Mouse (Mus musculus): ENCODE results near the gene Msrb3.
A peak's percentile ranks its signal among the peaks of the same experiment; 100 is the strongest.

Gene Msrb3

DNA sequence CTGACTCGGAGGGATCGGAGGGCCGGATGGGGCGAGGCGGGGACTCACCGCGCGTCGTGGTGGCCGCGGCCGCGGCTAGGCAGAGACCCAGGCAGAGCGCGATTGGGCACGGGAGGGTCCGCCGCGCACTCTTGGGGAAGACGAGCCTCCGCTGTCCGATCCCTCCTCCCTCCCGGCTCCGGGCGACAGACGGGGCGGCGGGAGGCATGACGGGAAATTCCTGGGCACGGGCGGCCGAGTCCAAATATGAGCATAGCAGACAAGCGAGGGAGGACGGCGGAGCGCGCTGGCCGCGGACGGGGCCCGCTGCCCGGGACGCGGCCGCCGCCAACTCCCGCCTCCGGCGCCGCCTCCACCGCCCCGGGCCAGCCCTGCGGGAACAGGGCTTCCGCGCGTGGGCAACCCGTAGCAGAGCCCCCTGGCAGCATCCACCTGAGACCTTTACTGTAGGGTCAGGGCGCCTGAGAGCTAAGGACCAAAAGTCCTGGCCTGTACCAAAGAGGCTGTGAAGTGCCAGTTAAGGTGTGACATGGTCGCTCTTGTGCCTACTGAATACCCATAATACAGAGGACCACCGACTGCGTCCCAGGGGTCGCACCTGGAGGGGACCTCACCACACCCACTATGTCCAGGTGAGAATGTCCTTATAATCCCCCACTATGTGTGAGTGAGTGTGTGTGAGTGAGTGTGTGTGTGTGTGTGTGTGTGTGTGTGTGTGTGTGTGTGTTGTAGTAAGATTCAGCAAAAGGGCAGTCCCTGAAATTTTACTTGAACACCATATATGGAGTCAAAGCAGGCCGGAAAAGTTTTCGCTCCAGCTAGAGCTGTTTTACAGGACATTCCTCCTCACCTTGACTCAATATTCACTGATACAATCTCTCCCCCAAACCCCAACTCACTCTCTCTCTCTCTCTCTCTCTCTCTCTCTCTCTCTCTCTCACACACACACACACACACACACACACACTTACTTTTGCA is at the start of gene Msrb3:
Msrb3 (minus strand) TSS at position 317 of the 978 bp plus-strand sequence.
- DNase-seq (ENCODE audit: low read depth, low spot score), result peak; percentile 87

DNA sequence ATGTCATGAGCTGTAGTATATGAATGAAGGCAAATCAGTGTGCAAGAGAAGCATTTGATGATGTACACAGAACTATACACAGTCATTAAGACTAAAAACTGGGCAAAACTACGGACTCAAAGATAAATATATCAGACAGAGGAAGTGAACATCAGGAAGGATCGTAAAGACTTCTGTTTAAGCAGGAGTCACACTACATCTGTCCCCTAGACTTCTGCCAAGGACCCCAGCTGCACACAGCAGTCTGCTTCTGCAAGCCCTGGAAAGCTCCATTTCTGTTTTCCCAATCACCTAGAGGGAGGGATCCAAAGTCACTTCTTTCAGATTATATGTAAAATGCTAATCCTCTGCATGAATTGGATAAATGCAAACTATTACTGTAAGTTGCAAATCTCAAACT is 49.6 kb upstream of the Msrb3 start:
- no peak for DNase-seq (ENCODE audit: low read depth, low spot score)

DNA sequence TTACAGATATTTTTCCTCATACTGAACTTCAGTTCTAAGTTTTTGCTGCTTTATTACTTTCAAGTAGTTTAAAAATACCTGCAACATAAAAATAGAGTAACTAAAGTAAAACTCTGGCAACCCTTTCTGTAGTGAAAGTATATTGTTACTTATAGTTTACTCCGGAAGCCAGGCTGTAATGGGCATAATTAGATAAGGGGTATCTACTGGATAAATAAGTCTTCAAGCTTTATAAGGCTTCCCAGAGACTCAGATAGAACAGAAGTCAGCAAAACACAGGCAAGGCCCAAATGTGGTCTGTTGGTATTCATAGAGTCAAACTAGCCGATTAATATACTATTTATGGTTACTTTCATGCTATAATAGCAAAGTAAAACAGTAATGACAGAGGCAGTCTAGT is 48.9 kb upstream of the Msrb3 start:
- no peak for DNase-seq (ENCODE audit: low read depth, low spot score)

DNA sequence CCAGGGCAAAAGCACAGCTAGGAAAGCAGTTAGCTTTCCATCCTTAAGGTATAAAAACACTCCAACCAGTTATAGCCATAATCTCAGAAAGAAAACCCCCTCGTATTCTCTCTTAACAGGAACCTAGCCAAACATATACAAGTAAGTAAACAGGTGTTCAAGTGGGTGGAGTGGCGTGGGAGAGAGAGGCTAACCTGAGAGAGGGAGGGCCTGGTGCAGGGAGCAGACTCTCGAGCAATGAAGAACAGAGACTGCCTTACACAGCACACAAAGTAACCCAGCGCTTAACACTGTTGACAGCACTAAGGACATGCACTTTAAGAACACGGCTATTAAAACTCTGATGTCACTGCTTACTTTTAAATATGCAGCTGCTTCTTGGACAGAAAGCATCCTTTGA is 47.9 kb upstream of the Msrb3 start:
- DNase-seq (ENCODE audit: low read depth, low spot score), result no peak

DNA sequence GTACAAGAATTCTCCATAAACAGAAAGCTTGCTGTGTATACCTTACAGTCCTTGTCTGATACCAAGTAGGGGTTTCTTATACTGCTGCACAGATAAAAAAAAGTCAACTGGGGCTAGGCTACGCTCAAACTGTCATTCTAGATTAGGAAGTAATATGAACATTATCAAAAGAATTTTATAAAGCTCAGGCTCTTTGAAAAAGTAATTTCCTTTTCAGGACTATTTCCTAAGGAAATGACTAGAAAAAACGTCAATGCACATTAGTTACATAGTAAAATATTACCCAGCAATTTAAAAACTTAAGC is 40.0 kb upstream of the Msrb3 start:
- no peak for DNase-seq (ENCODE audit: low read depth, low spot score)

DNA sequence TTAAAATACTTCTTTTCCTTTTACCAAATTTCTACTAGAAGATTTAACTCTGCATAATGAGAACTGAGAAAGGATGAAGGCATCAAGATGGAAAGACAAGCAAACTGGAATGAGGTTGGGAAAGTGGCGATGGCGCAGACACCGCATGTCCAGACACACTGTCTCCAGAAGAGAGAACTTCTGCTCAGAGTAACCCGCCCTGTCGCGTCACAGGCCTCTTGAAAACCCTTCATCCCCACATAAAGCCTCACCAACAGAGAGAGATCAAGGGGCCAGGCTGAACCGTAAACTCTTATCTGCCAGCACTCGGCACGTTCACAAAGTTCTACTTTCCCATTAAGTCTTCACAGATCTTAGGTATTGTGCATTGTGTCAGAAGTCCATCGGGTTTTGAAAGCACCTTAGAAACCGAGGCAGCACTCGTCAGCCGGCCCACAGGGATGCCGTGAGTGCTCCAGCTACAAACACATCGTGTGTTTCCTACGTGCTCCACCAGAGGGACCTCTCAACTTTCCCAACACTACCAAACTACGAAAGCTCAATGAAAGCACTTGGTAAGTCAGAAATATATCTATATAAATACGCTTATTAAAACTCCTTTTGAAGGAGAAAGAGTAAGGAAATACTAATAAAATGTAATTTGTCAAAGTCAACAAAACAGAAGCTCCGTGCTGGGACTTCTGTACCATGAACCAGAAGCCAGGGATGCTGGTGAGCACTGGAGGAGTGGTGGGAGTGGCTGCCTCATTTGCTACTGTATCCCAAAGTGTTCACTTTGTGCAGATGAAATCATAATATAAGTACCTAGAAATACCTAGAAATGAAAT is 39.4 kb upstream of the Msrb3 start:
- DNase-seq (ENCODE audit: low read depth, low spot score), result peak; percentile 46

DNA sequence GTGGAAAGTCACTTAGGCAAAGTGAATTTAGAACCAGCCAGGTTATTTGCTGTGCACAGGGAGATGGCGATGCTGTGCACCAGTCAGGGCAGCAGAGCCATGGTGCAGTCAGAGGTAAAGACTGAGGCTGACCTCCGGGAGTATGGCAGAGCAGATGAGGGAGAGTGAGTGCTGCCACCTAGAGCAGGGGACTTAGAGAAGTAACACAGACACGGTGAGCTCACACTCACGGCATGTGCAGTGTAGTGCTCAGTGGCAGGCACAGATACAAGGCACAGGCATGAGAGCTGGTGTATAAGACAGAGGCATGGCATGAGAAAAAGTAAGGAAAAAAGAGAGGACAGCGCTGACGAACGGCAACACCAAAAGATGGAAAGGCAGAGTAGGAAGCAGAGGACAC is 30.6 kb upstream of the Msrb3 start:
- DNase-seq (ENCODE audit: low read depth, low spot score), result no peak

DNA sequence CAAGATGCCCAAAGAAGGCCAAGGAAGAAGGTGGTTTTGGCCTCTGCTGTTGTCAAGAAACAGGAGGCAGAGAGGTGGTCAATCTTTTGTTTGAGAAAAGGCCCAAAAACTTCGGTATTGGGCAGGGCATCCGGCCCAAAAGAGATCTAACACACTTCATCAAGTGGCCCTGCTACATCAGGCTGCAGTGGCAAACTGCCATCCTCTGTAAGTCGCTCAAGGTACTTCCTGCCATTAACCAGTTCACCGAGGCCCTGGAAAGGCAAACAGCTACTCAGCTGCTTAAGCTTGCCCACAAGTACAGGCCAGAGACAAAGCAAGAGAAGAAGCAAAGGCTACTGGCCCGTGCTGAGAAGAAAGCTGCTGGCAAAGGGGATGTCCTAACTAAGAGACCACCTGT is 29.3 kb upstream of the Msrb3 start:
- DNase-seq (ENCODE audit: low read depth, low spot score), result no peak

DNA sequence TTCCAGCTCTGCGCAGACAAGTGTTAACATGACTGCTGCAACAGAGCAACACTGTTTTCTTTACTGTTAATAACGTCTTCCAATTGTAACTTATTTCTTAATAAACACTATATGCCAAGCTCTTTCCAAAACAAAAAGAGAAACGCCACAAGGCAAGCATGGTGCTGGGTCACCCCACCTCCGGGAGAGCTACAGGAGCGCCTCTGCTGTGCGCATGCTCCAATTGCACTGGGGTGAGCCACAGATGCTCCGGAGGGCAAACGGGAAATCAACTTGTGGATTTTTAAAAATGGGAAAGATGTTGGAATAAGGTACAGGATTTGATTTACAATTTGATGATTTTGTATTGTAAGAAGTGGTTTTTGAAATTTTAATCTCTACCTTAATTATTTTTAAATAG is 27.3 kb upstream of the Msrb3 start:
- no peak for DNase-seq (ENCODE audit: low read depth, low spot score)

DNA sequence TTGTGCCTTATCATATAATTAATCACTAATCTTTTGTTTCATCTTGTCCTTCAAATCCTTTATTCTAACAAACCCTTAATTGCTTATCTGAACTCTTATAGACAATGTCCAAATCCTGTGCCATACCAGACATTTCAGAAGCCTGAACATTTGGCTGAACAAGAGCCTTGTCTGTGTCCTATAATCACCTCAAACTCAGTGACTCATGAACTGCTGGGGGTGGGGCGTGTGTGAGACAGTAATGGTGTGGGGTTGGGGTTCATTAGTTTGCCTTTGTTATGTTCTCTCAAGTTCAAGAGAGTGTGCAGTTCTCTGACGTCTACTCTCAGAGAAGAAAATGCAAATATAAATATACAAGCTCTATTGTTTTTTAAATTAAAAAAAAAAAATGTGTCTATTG is 22.6 kb upstream of the Msrb3 start:
- no peak for DNase-seq (ENCODE audit: low read depth, low spot score)

DNA sequence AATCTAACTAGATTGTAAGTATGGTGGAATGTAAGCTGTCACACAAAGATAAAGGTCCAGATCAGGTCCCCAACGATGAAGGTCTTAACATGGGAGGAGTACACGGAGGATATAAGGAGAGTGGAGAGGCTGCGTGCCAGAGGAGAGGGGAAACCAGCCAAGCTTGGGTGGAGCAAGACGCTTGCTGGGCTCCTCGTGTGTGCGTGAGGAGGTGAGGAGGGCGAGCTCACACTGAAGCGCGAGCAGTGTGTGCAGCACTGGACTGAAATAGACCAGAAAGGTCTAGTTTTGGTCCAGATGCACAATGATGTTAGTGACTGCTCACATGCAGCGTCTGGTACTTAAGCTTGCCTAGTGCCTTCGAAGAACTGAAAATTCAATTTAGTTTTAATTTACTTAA is 21.7 kb upstream of the Msrb3 start:
- DNase-seq (ENCODE audit: low read depth, low spot score), result no peak

DNA sequence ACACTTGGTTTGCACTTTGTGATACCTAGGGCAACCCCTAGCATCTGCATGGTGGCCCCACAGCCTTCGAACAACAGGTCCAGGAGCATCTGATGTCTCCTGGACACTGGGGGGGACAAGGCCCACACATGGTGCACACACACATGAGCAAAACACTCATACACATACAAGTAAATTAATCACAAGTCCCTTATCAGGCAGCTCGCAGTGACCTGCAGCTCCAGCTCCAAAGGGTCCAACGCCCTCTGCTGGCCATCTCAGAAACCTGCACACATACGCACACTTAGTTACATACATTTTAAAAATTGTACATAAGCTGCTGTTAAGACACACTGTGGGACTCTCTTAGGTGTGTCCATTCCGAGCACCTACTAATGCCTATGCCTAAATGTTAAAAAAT is 17.3 kb upstream of the Msrb3 start:
- DNase-seq (ENCODE audit: low read depth, low spot score), result no peak

DNA sequence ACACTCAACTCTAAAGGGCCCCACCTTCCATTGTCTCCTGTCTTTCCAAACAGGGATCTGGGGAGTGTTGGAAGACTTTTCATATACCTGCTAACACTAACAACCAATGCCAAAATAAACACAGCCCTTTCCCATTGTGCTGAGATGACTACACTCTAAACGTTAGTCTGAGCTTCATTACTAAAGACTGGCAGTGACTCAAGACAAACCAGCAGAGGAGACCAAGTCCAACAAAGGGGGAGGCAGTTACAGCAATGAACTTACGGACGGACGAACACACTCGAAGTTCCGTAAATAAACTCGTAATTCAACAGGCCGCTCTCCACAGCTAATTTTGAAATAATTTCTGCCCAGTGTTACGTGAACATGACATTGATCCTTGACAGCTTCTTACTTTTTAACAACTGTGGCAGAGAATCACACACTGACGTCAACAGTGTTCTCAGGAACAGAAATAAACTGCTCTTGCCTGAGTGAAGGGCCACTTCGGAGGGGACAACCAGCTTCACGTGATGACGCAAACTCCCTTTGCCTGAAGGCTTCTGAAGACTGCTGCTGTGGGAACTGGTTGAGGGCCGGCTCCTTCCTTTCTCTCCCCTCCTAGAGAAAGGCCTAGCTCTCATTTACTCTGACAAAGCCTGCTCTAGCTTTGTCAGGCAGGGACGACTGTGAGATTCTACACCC is 16.2 kb upstream of the Msrb3 start:
- no peak for DNase-seq (ENCODE audit: low read depth, low spot score)

DNA sequence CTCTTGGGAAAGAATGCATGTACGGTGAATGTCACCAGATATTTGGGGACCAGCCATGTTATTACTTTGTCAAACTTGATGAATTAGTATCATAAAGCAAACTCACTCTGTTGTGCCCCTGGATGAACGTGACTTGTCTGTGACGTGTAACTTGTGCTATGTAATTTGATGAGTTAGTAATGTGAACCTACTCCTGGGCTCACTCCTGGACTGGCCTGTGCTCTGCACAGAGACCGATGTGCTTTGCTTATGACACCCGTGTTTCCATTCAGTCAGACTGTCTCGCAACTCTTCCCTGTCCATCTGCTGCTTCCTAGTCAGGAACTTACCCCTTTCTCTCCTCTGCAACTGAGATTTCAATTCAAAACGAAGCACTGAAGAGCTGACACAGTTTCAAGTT is 15.4 kb upstream of the Msrb3 start:
- no peak for DNase-seq (ENCODE audit: low read depth, low spot score)

DNA sequence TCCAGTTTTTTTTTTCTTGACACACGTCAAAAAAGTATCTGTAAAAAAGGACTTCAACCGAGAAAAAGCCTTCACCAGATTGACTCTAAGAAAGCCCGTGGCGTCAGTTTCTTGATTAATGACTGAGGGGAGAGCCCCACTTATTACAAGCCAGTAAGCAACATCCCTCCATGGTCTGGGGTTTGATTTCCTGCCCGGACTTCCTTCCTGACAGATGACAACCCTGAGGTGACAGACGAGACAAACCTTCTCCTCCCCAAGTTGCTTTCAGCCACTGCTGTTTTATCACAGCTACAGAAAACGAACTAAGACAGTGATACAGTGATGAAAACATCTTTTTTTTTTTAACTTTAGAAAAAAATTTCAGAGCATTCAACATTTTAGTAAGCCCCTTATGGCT is 14.9 kb upstream of the Msrb3 start:
- no peak for DNase-seq (ENCODE audit: low read depth, low spot score)

DNA sequence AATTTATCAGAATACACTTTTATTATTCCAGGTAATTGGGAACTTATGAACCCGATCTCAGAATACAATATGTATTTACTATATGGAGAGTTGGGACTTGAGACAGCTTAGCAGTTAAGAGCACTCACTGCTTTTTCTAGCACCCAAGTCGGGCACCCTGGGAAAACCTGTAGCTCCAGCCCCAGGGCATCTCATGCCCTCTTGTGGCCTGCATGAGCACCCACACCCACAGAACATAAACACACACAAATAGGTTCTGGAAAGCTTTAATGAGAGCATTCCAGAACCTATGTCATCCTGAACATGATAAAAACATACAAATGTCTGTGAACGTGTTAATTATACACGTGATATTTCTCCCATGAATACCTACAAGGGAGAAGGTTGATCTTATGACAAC is 13.1 kb upstream of the Msrb3 start:
- no peak for DNase-seq (ENCODE audit: low read depth, low spot score)

DNA sequence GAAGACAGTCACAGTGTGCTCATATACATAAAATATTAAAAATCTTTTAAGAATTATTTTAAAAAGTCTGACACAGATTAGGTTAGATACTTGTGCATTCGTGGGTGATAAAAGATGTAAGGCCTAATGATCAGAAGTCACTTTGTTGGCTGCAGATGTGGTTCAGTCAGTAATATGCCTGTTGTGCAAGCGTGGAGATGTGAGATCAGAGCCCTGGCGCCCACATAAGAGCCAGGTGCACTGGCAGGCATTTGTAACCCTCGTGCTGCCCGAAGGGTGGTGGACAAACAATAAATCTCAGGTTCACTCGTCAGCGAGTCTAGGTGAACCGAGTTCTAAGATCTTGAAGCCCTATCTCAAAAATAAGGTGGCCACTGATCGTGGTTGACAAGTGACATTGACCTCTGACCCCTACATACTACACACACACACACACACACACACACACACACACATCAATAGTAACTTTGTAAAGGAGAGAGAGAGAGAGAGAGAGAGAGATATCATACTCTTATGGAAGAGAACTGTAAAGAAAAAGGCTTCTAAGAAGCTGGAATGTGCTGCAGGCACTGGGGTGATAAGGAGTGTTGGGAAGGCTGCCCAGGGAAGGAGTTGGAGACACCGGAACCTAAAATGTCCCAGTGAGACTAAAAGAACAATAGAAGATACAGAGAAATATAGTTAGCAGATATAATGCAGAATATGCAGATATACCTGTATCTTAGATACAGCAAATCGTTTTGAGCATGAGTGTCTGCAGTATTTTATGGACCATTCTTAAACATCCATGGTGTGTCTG is 10.1 kb upstream of the Msrb3 start:
- DNase-seq (ENCODE audit: low read depth, low spot score), result no peak

DNA sequence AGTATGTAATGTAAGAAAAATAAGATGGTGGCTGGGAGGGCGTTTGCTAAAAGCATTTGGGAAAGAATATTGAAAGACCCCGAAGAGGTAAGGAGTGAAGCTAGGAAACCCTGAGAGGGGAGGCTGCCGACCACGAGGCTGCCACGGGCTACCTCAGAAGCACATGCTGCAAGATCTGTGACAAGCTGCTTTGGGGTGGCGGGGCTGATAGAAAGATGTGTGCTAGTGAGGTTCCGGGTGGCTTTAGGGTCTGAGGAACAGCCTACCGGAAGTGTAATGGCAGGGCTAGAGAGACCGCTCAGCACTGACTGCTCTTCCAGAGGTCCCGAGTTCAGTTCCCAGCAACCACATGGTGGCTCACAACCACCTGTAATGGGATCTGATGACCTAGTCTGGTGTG is 5.8 kb upstream of the Msrb3 start:
- no peak for DNase-seq (ENCODE audit: low read depth, low spot score)

DNA sequence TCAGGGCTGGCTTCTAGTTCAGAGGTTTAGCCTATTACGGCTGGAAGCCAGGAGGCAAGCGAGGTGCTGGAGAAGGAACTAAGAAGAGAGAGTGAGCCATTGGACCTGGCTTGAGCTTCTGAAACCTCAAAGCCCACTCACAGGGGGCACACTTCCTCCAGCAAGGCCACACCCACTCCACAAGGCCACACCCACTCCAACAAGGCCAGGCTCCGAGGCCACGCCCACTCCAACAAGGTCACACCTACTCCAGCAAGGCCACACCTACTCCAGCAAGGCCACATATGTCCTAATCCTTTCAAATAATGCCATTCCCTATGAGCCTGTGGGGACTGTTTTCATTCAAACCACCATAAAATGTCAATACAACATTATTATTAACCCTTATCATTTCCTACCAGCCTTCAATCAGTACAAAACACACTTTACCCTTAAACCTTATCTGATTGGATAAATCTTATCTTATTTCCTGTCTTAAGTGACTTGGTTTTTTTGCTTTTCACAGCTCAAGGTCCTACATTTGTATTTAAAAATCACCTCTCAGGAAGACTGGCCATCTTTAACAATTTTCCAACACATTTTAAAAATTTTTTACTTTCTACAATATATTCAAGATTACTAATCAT is 5.1 kb upstream of the Msrb3 start:
- no peak for DNase-seq (ENCODE audit: low read depth, low spot score)

DNA sequence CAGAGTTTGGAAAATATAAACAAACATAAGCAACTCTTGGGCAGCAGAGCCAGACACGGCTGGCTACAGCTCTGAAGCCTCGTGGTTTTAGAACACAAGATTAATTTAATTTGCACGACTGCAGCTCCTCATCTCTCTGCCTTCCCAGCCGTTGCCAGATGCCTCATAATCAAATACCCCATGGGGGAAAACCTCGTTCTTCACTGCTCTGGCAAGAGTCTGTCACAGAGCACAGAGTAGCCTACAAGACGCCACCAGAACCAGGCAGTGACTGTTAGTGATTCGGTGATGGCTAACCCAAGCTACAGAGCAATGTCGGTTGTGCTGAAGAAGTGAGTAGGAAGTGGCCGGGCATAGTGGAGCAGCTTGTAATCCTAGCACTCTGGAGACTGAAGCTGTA is 2.8 kb upstream of the Msrb3 start:
- no peak for DNase-seq (ENCODE audit: low read depth, low spot score)

DNA sequence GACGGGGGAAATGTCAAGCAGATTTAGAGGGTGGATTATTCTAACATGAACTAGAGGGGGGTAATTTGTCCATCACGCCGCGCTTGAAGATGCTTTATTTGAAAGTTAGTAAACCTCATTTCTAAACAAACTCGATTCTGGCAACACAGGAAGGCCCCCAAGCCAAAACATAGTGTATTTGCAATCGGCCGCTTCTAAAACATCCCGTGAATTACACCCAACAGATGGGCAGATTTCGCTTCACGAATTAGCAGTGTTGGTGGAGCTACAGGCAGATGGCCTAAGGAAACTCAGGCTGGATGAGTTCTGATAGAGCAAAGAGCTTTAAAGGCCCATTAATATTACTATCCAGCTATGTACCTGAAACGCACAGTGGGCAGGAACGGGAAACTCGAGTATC is 1.2 kb upstream of the Msrb3 start:
- DNase-seq (ENCODE audit: low read depth, low spot score), result no peak

Measured in mesoderm, embryonic 11.5 days (tissue).